Mouse (Mus musculus) CD8-positive naive resting alpha-beta T cell, adult 2 months (primary cell): ENCODE results near the gene Hdac4.

Source experiments
- DNase-seq, 2 experiments: peaks; one replicate each; pipeline ENCODE4 v3.0.0; 2022; ENCODE audit warnings: low read depth in 2 of 2, low spot score in 2 of 2

The Hdac4 gene

GRCm38 (mm10) chr1:92179070-92179469 is 16.4 kb downstream of the Hdac4 start:
- DNase-seq: peak in 1 of 2 experiments; percentile 21

- peak; percentile 59 to 64 for DNase-seq
These were observed 17.2 kb downstream of the Hdac4 start for GRCm38 (mm10) chr1:92178021-92178895.

- DNase-seq: no peak
These were observed 17.9 kb downstream of the Hdac4 start for GRCm38 (mm10) chr1:92177599-92177998.

GRCm38 (mm10) chr1:92177196-92177595 is 18.3 kb downstream of the Hdac4 start:
- DNase-seq: no peak

- DNase-seq: no peak
These were observed 20.2 kb downstream of the Hdac4 start for GRCm38 (mm10) chr1:92175266-92175665.

GRCm38 (mm10) chr1:92174898-92175255 is 20.6 kb downstream of the Hdac4 start:
- no peak for DNase-seq

GRCm38 (mm10) chr1:92174251-92174897 is 21.1 kb downstream of the Hdac4 start:
- DNase-seq: no peak

GRCm38 (mm10) chr1:92170616-92171235 is 24.8 kb downstream of the Hdac4 start:
- DNase-seq: no peak

- no peak for DNase-seq
These were observed 25.8 kb downstream of the Hdac4 start for GRCm38 (mm10) chr1:92169776-92170055.

GRCm38 (mm10) chr1:92168900-92169775 is 26.4 kb downstream of the Hdac4 start:
- DNase-seq: no peak

- no peak for DNase-seq
These were observed 31.6 kb downstream of the Hdac4 start for GRCm38 (mm10) chr1:92163932-92164331.

- no peak for DNase-seq
These were observed 35.7 kb downstream of the Hdac4 start for GRCm38 (mm10) chr1:92159804-92160203.

- DNase-seq: no peak
These were observed 45.3 kb downstream of the Hdac4 start for GRCm38 (mm10) chr1:92150201-92150600.

- DNase-seq: peak; percentile 14 to 28
These were observed 47.0 kb downstream of the Hdac4 start for GRCm38 (mm10) chr1:92148527-92148926.

GRCm38 (mm10) chr1:92144868-92145534 is 50.5 kb downstream of the Hdac4 start:
- DNase-seq: no peak

GRCm38 (mm10) chr1:92143331-92143895 is 52.1 kb downstream of the Hdac4 start:
- no peak for DNase-seq

GRCm38 (mm10) chr1:92142793-92143192 is 52.7 kb downstream of the Hdac4 start:
- DNase-seq: no peak

GRCm38 (mm10) chr1:92139001-92139400 is 56.5 kb downstream of the Hdac4 start:
- no peak for DNase-seq

- no peak for DNase-seq
These were observed 58.2 kb downstream of the Hdac4 start for GRCm38 (mm10) chr1:92137136-92137848.

- no peak for DNase-seq
These were observed 59.1 kb downstream of the Hdac4 start for GRCm38 (mm10) chr1:92136362-92136761.
